Mouse (Mus musculus): ENCODE measurements around the gene Rnf150. TPM values are rescaled to one million over a fixed set of nuclear protein-coding genes. Genes with fewer than 3 reads are reported as not detected.

Rnf150 gene
- polyA plus RNA-seq, 1 experiment from 2014 or later = 0.10 TPM

DNA sequence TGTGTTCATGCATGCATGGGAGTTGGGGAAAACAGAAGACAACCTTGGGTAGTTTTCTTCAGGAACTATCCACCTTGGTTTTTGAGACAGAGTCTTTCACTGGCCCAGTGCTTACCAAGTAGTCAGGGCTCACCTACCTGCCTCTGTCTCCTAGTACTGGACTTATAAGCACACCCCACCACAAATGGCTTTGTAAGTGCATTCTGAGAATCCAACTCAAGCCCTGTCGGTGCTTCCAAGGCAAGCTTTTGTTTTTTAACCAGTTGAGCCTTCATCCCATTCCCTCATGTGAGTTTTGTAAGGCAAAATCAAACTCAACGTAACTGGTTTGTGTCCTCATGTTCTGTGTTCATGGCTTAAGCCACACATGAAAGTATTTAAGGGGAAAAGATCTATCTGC lies 196.9 kb downstream of the Rnf150 start:
- ATAC-seq (ENCODE audit: low read depth) (no peak), DNase-seq (no peak)
- H3K4me3 ChIP-seq (replicated peaks) = no peak overlapping the region
- H3K27me3 ChIP-seq = no peaks in the 10 kb centered on the region
- H3K27ac ChIP-seq = no peak overlapping the region
- H3K36me3 ChIP-seq = no peaks in the 10 kb centered on the region
- WGBS (ENCODE audit: insufficient replicate concordance) = 57% methylated on average over 2 of the region's 2 CpGs
- H3K4me1 ChIP-seq (replicated peaks) = no peaks in the 10 kb centered on the region
- no peak overlapping the region for H3K9ac ChIP-seq
- no peaks in the 10 kb centered on the region for H3K9me3 ChIP-seq (replicated peaks)
- H3K4me2 ChIP-seq = no peak overlapping the region

DNA sequence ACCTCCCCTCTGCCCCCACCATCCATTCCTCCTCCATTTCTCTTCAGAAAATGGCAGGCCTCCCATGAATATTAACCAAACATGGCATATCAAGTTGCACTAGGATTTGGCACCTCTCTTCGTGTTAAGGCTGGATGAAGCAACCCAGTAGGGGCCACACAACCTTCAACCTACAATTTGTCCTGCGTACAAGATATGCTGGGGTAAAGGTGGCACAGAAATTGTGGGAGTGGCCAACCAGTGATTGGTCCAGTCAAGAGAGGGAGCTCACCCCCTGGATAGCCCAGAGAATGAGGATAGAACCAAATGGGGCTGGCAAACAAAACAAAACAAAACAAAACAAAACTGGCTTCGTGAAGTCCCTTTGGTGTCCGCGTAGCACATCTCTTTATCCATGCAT lies 198.1 kb downstream of the Rnf150 start:
- 71% methylated on average over 5 of the region's 5 CpGs for WGBS (ENCODE audit: insufficient replicate concordance)
- Histone ChIP-seq H3K4me2 (no peak overlapping the region), H3K9ac (no peak overlapping the region), H3K27me3 (no peaks in the 10 kb centered on the region), H3K4me3 (replicated peaks) (no peak overlapping the region), H3K4me1 (replicated peaks) (no peaks in the 10 kb centered on the region), H3K9me3 (replicated peaks) (no peaks in the 10 kb centered on the region), H3K27ac (no peak overlapping the region), H3K36me3 (no peaks in the 10 kb centered on the region)
- DNase-seq = no peak
- no peak for ATAC-seq (ENCODE audit: low read depth)

DNA sequence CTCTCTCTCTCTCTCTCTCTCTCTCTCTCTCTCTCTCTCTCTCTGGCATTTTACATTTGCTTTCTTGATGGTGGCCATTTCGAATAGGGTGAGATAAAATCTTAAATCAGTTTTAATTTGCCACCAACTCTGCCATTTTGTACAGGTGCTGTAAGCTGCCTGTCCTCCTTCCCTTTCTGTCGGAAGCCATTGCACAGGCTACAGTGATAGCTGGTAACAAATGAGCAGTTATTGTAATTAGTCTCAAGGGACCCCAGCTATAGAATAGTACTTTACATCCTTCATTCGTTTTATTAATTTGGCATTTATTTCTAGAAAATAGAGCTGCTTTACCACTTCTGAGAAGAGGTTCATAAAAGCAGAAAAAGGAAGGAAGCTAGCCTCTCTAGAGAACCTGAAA lies 198.7 kb downstream of the Rnf150 start:
- no peak for ATAC-seq (ENCODE audit: low read depth)
- Histone ChIP-seq H3K36me3 (no peaks in the 10 kb centered on the region), H3K27ac (no peak overlapping the region), H3K4me3 (replicated peaks) (no peak overlapping the region), H3K4me2 (no peak overlapping the region), H3K9me3 (replicated peaks) (no peaks in the 10 kb centered on the region), H3K4me1 (replicated peaks) (no peaks in the 10 kb centered on the region), H3K9ac (no peak overlapping the region), H3K27me3 (no peaks in the 10 kb centered on the region)
- WGBS (ENCODE audit: insufficient replicate concordance) = 61% methylated on average over 3 of the region's 3 CpGs
- no peak for DNase-seq

DNA sequence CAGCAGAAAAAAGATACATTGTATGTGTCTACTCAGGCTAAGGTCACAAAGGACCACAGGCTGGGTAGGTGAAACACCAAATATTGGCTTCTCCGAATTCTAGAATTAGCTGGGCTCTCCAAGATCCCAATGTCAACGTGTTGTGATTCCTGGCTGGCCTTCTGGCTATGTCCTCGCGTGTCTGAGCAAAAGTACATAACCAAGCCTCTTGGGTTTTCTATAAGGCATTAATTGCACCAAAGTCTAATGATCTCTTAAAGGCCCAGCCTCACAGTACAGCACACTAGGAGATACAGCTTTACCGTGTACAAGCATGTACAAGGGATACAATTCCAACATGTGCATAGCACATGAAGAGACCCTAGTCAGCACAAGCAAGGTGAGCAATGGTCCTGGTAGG lies 199.1 kb downstream of the Rnf150 start:
- no peaks in the 10 kb centered on the region for H3K36me3 ChIP-seq
- no peak overlapping the region for H3K4me2 ChIP-seq
- no peak for ATAC-seq (ENCODE audit: low read depth)
- H3K4me1 ChIP-seq (replicated peaks) = no peaks in the 10 kb centered on the region
- no peak overlapping the region for H3K4me3 ChIP-seq (replicated peaks)
- no peak overlapping the region for H3K27ac ChIP-seq
- H3K9ac ChIP-seq = no peak overlapping the region
- 70% methylated on average over 5 of the region's 5 CpGs for WGBS (ENCODE audit: insufficient replicate concordance)
- H3K27me3 ChIP-seq = no peaks in the 10 kb centered on the region
- H3K9me3 ChIP-seq (replicated peaks) = no peaks in the 10 kb centered on the region
- DNase-seq = no peak

DNA sequence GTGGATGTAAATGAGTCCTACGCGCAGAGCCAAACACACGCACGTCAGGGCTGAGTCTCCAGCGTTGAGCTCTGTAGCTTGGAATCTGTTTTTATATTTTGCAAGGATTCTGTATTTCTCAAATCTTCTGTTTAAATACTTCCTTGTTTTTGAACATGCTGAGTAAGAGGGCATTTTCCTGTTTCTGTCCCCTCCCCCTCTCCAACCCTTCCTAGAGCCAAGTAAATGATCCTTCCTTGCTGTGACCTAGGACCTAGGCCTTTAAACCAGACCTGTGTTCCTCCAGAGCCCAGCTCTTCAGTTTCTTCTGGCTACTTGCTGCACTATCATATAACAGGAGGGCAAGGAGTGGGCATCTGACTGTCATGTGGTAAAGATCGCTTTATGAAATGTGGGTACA lies 200.9 kb downstream of the Rnf150 start:
- no peak for DNase-seq
- WGBS (ENCODE audit: insufficient replicate concordance) = 77% methylated on average over 6 of the region's 6 CpGs
- Histone ChIP-seq H3K9ac (no peak overlapping the region), H3K36me3 (no peaks in the 10 kb centered on the region), H3K4me3 (replicated peaks) (no peak overlapping the region), H3K27ac (no peak overlapping the region), H3K27me3 (no peaks in the 10 kb centered on the region), H3K4me2 (no peak overlapping the region), H3K4me1 (replicated peaks) (no peaks in the 10 kb centered on the region), H3K9me3 (replicated peaks) (no peaks in the 10 kb centered on the region)
- ATAC-seq (ENCODE audit: low read depth) = no peak

DNA sequence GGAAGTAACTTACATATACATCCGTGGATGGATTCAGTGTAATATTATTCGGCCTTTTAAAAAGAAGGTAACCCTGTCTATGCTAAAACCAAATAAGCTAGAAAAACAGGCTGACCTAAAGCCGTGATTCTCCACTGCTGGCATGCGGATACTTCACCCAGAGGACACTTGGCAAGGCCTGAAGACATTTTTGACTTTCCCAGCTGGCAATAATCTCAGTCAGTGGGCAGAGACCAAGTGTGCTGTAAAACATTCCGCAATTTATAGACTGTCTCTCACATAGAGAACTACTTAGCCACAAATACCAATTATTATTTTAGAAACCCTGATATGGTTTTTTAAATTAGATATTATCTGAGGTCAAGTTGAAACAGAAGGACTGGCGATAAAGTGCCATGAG lies 202.9 kb downstream of the Rnf150 start:
- H3K4me3 ChIP-seq (replicated peaks) = no peak overlapping the region
- H3K9me3 ChIP-seq (replicated peaks) = no peaks in the 10 kb centered on the region
- H3K9ac ChIP-seq = no peak overlapping the region
- DNase-seq = no peak
- no peak overlapping the region for H3K4me2 ChIP-seq
- WGBS (ENCODE audit: insufficient replicate concordance) = 69% methylated on average over 6 of the region's 6 CpGs
- no peaks in the 10 kb centered on the region for H3K4me1 ChIP-seq (replicated peaks)
- H3K36me3 ChIP-seq = no peaks in the 10 kb centered on the region
- H3K27me3 ChIP-seq = no peaks in the 10 kb centered on the region
- H3K27ac ChIP-seq = no peak overlapping the region
- ATAC-seq (ENCODE audit: low read depth) = no peak

DNA sequence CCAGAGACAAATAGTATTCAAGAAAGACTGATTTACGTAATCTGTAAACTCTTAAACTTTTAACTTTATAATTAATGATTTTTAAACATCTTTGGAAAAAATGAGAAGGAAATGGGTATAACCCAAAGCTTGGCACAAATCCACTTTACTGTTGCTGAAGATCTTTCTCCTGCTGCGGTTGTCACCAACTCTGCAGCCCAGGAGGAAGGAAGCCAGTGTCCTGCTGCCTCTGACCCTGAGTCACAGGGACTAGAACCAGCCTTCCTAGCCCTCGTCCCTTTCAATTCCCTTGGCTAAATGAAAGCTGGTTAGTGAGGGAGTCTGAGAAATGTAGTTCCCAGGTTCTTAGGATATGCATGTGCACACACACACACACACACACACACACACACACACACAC lies 203.7 kb downstream of the Rnf150 start:
- 46% methylated on average over 3 of the region's 3 CpGs for WGBS (ENCODE audit: insufficient replicate concordance)
- no peak for ATAC-seq (ENCODE audit: low read depth)
- H3K4me3 ChIP-seq (replicated peaks) = no peak overlapping the region
- H3K4me1 ChIP-seq (replicated peaks) = no peaks in the 10 kb centered on the region
- H3K9ac ChIP-seq = no peak overlapping the region
- H3K4me2 ChIP-seq = no peak overlapping the region
- no peaks in the 10 kb centered on the region for H3K9me3 ChIP-seq (replicated peaks)
- no peaks in the 10 kb centered on the region for H3K27me3 ChIP-seq
- no peak overlapping the region for H3K27ac ChIP-seq
- DNase-seq = no peak
- no peaks in the 10 kb centered on the region for H3K36me3 ChIP-seq

DNA sequence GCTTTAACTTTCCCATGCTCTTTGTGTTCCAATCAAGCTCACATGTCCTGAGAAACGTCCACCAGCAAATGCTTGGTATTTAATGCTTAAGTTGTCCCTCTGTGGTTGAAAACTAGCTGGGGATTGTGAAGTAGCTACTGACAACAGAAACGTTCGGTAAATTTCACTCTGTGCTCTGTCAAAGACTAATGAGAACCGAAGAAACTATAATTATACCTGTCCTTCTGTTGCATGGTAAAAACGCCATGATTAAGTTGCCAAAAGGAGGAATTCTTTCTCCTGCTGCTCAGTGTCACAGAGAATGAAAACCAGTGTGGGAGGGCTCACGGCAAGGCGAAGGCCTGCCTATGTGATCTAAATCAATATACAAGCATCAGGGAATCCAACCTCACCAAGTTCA lies 204.8 kb downstream of the Rnf150 start:
- no peak for ATAC-seq (ENCODE audit: low read depth)
- WGBS (ENCODE audit: insufficient replicate concordance) = 64% methylated on average over 7 of the region's 7 CpGs

DNA sequence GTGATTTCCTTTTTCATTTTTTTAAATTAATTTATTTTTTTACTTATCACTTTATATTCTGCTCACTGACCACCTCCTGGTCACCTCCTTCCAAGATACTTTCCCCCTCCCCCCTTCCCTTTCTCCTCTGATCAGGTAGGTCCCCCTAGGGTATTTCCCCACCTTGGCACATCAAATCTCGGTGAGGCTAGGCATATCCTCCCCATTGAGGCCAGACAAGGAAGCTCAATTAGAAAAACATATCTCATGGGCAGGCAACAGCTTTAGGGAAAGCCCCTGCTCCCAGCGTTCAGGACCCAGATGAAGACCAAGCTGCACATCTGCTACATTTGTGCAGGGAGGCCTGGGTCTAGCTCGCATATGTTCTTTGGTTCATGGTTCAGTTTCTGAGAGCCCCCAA lies 211.1 kb downstream of the Rnf150 start:
- H3K9ac ChIP-seq = no peak overlapping the region
- no peaks in the 10 kb centered on the region for H3K36me3 ChIP-seq
- H3K9me3 ChIP-seq (replicated peaks) = no peaks in the 10 kb centered on the region
- H3K4me1 ChIP-seq (replicated peaks) = no peaks in the 10 kb centered on the region
- whole genome bisulfite sequencing (ENCODE audit: insufficient replicate concordance) = 52% methylated on average over 3 of the region's 3 CpGs
- H3K27ac ChIP-seq = no peak overlapping the region
- no peak overlapping the region for H3K4me2 ChIP-seq
- H3K27me3 ChIP-seq = no peaks in the 10 kb centered on the region
- ATAC-seq (ENCODE audit: low read depth) (no peak), DNase-seq (no peak)
- H3K4me3 ChIP-seq (replicated peaks) = no peak overlapping the region

More for the DNA sequence above, 204.8 kb downstream of the Rnf150 start:
- no peaks in the 10 kb centered on the region for H3K36me3 ChIP-seq
- H3K4me3 ChIP-seq (replicated peaks) = no peak overlapping the region
- H3K4me2 ChIP-seq = no peak overlapping the region
- H3K9me3 ChIP-seq (replicated peaks) = no peaks in the 10 kb centered on the region
- H3K27me3 ChIP-seq = no peaks in the 10 kb centered on the region
- no peak overlapping the region for H3K27ac ChIP-seq
- DNase-seq = no peak
- H3K9ac ChIP-seq = no peak overlapping the region
- no peaks in the 10 kb centered on the region for H3K4me1 ChIP-seq (replicated peaks)

DNA sequence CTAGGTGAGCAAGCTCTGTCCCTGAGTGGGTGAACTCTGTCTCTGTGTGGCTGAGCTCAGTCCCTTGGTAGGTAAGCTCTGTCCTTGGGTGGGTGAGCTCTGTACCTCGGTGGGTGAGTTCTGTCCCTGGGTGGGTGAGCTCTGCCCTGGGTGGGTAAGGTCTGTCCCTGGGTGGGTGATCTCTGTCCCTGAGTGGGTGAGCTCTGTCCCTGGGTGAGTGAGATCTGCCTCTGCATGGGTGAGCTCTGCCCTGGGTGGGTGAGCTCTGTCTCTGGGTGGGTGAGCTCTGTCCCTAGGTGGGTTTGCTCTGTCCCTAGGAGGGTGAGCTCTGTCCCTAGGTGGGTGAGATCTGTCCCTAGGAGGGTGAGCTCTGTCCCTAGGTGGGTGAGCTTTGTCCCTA lies 213.5 kb downstream of the Rnf150 start:
- H3K27ac ChIP-seq = no peak overlapping the region
- H3K9me3 ChIP-seq (replicated peaks) = no peaks in the 10 kb centered on the region
- H3K9ac ChIP-seq = no peak overlapping the region
- ATAC-seq (ENCODE audit: low read depth) = no peak
- no peaks in the 10 kb centered on the region for H3K4me1 ChIP-seq (replicated peaks)
- no peak for DNase-seq
- no peak overlapping the region for H3K4me2 ChIP-seq
- no peaks in the 10 kb centered on the region for H3K27me3 ChIP-seq
- WGBS (ENCODE audit: insufficient replicate concordance) = 67% methylated on average over 1 of the region's 1 CpGs
- no peak overlapping the region for H3K4me3 ChIP-seq (replicated peaks)
- no peaks in the 10 kb centered on the region for H3K36me3 ChIP-seq

DNA sequence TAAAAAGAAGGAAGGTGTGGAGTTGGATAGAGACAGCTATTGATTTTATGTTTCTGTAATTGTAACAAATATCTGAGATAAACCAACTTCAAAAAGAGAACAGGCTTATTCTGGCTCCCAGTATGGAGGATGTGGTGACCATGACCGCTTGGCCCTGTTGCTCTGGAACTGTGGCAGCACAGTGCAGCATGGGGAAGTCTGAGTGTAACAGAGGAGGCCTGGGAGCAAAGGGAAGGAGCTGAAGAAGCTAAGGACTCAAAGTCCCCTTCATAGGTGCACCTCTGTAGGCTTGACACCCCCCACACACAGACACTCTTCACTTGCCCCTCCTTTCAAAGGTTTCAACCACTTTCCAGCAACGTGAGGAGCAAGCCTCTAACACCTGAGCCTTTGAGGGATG lies 214.2 kb downstream of the Rnf150 start:
- Histone ChIP-seq H3K9me3 (replicated peaks) (no peaks in the 10 kb centered on the region), H3K27ac (no peak overlapping the region), H3K4me1 (replicated peaks) (no peaks in the 10 kb centered on the region), H3K4me2 (no peak overlapping the region), H3K9ac (no peak overlapping the region), H3K36me3 (no peaks in the 10 kb centered on the region), H3K4me3 (replicated peaks) (no peak overlapping the region), H3K27me3 (no peaks in the 10 kb centered on the region)
- no peak for ATAC-seq (ENCODE audit: low read depth)
- WGBS (ENCODE audit: insufficient replicate concordance) = 37% methylated on average over 2 of the region's 2 CpGs
- DNase-seq = no peak

DNA sequence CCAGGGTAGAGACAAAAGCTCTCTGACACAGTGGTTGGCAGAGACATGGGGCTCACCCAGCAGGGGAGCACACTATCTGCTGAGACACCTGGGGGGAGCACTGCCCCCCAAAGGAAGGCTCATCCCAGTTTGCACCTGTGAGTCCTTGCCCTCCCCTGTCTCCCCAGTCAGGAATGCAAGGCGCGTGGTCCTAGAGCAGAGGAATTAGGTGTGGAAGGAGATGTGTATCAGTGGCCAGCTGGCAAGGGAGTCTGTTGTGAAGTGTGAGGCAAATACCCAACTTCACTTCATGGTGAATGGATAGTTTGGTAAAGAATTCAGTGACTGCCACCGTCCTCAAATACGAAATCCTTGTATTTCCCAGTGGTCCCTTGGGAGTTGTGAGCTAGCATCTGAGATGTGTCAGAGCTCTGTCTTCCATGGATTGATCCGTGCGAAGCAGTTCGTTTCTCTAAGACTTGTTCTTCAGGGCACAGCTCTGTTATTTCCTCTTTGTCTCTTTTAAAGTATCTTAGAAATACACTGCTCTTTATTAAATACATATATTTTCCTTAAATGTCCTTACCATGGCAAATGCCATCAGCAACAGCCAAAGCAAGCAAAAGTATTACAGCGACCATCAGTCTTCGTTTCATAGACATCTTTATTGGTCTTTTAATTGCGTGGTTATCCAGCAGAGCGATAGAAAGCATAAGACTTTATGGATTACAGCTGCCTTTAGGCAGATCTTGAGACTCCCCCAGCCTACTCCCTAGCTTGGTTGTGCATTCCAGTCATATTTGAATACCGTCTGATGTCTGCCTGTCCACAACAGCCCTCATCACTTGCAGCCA lies 215.8 kb downstream of the Rnf150 start:
- Histone ChIP-seq H3K4me2 (no peak overlapping the region), H3K27ac (no peak overlapping the region), H3K9ac (no peak overlapping the region), H3K36me3 (no peaks in the 10 kb centered on the region), H3K4me1 (replicated peaks) (no peaks in the 10 kb centered on the region), H3K4me3 (replicated peaks) (no peak overlapping the region), H3K9me3 (replicated peaks) (no peaks in the 10 kb centered on the region), H3K27me3 (no peaks in the 10 kb centered on the region)
- no peak for ATAC-seq (ENCODE audit: low read depth)
- DNase-seq = no peak
- 69% methylated on average over 12 of the region's 12 CpGs for WGBS (ENCODE audit: insufficient replicate concordance)

All from liver, embryonic 13.5 days (tissue).